Mouse (Mus musculus): ENCODE results near the gene Gm49721. TPM values are rescaled to one million over a fixed set of nuclear protein-coding genes. Genes with fewer than 3 reads are reported as not detected.
"Not testable (repeated sequence)": the region's sequence is repeated elsewhere in the genome, so short reads cannot be mapped to it uniquely, and the experiment has no call there.

The Gm49721 gene
- total RNA-seq (2014; fragmentation: Nextera tagmentation), result not detected in 2 replicates
- total RNA-seq (2017), result 0.05 and 0.23 TPM in 2 replicates
- polyA plus RNA-seq (2012), result not detected in 2 replicates

DNA sequence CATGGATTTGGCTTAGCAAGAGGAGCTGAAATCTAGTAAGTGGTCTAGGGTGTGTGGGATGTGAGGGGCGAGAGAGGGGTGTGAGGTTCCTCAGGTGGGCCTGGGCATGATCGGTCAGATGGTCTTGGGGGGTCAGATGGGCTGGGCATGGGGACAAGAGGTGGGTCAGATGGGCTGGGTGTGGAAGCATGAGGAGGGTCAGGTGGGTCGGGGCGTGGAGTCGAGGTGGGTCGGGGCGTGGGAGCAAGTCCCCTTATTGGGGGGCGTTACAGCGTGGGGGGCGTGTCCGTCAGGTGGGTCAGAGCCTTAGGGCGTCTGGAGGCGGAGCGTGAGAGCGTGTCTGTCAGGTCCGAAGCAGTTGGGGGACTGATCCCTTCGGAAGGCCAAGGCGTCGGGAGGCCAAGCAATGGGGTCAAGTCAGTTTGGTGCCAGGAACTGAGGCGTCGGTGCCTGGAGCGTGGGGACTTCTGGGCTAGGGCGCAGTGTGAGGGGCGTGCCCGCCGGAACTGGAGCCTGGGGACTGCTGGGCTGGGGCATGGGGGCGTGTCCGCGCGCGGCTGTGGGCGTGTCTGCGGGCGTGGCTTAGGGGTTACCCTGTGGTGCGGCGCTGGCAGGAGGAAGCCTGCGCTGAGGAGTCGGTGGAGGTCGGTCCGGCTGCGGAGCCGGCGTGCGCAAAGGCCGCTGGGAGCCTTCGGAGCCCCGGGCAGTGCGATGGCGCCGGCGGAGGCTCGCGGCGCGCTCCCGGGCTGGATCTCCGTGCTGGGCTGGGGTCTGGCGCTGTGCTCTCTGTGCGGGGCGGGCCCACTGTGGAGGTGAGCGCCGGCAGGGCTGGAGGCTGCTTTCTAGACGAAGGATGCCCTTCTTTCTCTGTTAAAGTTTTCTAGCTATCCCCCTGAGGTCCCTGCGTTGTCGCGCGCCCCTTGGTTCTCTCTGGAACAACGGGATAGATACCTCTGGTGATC is at the start of gene Gm49721:
Gene Gm49721 (plus strand): TSS at position 618 of the 962 bp plus-strand sequence.
- H3K9me3 ChIP-seq (replicated peaks); H3K27me3 ChIP-seq (ENCODE audit: insufficient read depth, low read length); H3K4me1 ChIP-seq (ENCODE audit: insufficient read depth, low read depth, low read length); H3K36me3 ChIP-seq (replicated peaks): not testable (repeated sequence)
- peak; percentile 88 for ATAC-seq (ENCODE audit: extremely low read depth, insufficient number of reproducible peaks, low FRiP score, poor library complexity, severe bottlenecking)
- peak; percentile 1 for DNase-seq (ENCODE audit: low spot score)
- peak within 1 kb of the TSS; percentile 70 for H3K4me3 ChIP-seq (ENCODE audit: low read depth, low read length)

GRCm38 (mm10) chr17:6931625-6932024 is 47.1 kb upstream of the Gm49721 start:
- not testable (repeated sequence) for H3K4me3 ChIP-seq (ENCODE audit: low read depth, low read length); H3K27me3 ChIP-seq (ENCODE audit: insufficient read depth, low read length); ATAC-seq (ENCODE audit: extremely low read depth, insufficient number of reproducible peaks, low FRiP score, poor library complexity, severe bottlenecking); H3K4me1 ChIP-seq (ENCODE audit: insufficient read depth, low read depth, low read length); DNase-seq (ENCODE audit: low spot score); H3K36me3 ChIP-seq (replicated peaks); H3K9me3 ChIP-seq (replicated peaks)

DNA sequence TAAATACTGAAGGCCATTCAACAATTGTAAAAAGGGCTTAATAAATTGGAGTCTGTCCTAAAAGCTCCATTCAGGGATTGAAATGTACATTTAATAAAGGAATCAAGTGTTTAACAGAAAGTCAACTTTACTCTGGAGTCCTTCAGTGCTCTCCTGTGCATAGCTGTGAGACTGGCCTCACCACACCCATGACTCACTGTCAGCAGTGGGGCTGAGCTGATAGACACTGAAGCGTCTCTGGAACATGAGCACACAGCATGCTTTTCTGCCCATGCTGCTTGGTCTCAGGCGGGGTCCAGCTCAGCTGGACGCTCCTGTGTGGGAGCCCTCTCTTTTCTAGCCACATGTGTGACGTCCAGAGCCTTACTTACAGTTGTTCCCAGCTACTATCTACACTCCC is 36.1 kb upstream of the Gm49721 start:
- ATAC-seq (ENCODE audit: extremely low read depth, insufficient number of reproducible peaks, low FRiP score, poor library complexity, severe bottlenecking); H3K36me3 ChIP-seq (replicated peaks); H3K27me3 ChIP-seq (ENCODE audit: insufficient read depth, low read length); DNase-seq (ENCODE audit: low spot score); H3K4me3 ChIP-seq (ENCODE audit: low read depth, low read length); H3K9me3 ChIP-seq (replicated peaks); H3K4me1 ChIP-seq (ENCODE audit: insufficient read depth, low read depth, low read length): not testable (repeated sequence)

- H3K4me3 ChIP-seq (ENCODE audit: low read depth, low read length), result peak overlapping the region; percentile 74
- not testable (repeated sequence) for H3K27me3 ChIP-seq (ENCODE audit: insufficient read depth, low read length); H3K9me3 ChIP-seq (replicated peaks); H3K4me1 ChIP-seq (ENCODE audit: insufficient read depth, low read depth, low read length); DNase-seq (ENCODE audit: low spot score); H3K36me3 ChIP-seq (replicated peaks); ATAC-seq (ENCODE audit: extremely low read depth, insufficient number of reproducible peaks, low FRiP score, poor library complexity, severe bottlenecking)
Measured at GRCm38 (mm10) chr17:6947637-6947983, 31.1 kb upstream of the Gm49721 start.

DNA sequence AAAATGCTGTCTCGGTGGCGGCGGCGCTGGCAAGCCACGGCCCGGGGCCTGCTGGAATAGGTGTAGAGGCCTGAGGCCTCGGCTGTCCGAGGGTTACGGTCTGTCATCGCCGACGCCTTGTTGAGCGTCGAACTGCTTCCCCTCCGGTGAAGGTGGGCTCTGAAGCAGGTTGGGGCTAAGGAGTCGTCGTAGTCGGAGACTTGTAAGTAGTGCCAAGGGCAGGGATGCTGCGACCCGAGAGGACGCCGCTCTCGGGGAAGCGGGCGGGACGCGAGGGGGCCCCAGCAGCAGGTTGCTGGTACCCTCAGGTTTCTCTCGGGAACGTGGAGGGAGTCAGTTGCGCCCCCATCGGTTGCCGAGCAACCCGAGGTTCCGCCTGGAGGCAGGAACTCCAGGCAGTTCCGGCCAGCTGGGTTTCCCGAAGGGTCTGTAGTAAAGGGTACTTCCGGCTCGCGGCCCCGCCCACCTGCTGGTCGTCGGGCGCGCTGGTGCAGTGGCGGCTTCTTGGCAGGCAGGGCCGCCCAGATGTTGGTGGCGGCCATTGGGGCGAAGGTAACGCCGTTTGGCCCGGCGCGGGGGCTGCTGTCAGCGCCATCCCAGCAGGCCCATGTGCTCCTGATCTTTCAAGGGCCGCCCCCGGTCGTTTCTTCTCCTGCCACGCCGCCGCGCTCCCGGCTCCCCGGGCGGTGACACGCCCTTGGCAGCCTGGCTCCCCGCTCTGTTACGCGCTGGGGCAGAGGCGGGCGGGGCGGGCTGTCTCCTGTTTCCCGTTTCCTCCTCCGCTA is 30.5 kb upstream of the Gm49721 start, which contains the start of gene Rsph3b:
Gene Rsph3b (minus strand): TSS at position 699 of the 785 bp plus-strand sequence.
- not testable (repeated sequence) for H3K9me3 ChIP-seq (replicated peaks); H3K4me1 ChIP-seq (ENCODE audit: insufficient read depth, low read depth, low read length); H3K36me3 ChIP-seq (replicated peaks); H3K27me3 ChIP-seq (ENCODE audit: insufficient read depth, low read length); ATAC-seq (ENCODE audit: extremely low read depth, insufficient number of reproducible peaks, low FRiP score, poor library complexity, severe bottlenecking)
- peak within 1 kb of the TSS; percentile 74 for H3K4me3 ChIP-seq (ENCODE audit: low read depth, low read length)
- DNase-seq (ENCODE audit: low spot score), result peak; percentile 44

- peak; percentile 95 for ATAC-seq (ENCODE audit: extremely low read depth, insufficient number of reproducible peaks, low FRiP score, poor library complexity, severe bottlenecking)
- DNase-seq (ENCODE audit: low spot score), result peak; percentile 6
Measured at GRCm38 (mm10) chr17:6948769-6949228, 29.9 kb upstream of the Gm49721 start.

GRCm38 (mm10) chr17:6958881-6959280 is 19.8 kb upstream of the Gm49721 start:
- H3K36me3 ChIP-seq (replicated peaks); H3K4me3 ChIP-seq (ENCODE audit: low read depth, low read length); H3K9me3 ChIP-seq (replicated peaks); ATAC-seq (ENCODE audit: extremely low read depth, insufficient number of reproducible peaks, low FRiP score, poor library complexity, severe bottlenecking); H3K27me3 ChIP-seq (ENCODE audit: insufficient read depth, low read length); DNase-seq (ENCODE audit: low spot score); H3K4me1 ChIP-seq (ENCODE audit: insufficient read depth, low read depth, low read length): not testable (repeated sequence)

More at GRCm38 (mm10) chr17:6948769-6949228, 29.9 kb upstream of the Gm49721 start:
- H3K4me3 ChIP-seq (ENCODE audit: low read depth, low read length), result peak overlapping the region; percentile 74
- H3K36me3 ChIP-seq (replicated peaks); H3K27me3 ChIP-seq (ENCODE audit: insufficient read depth, low read length); H3K9me3 ChIP-seq (replicated peaks); H3K4me1 ChIP-seq (ENCODE audit: insufficient read depth, low read depth, low read length): not testable (repeated sequence)

GRCm38 (mm10) chr17:6959543-6960259 is 19.0 kb upstream of the Gm49721 start:
- ATAC-seq (ENCODE audit: extremely low read depth, insufficient number of reproducible peaks, low FRiP score, poor library complexity, severe bottlenecking); H3K4me1 ChIP-seq (ENCODE audit: insufficient read depth, low read depth, low read length); H3K27me3 ChIP-seq (ENCODE audit: insufficient read depth, low read length); DNase-seq (ENCODE audit: low spot score); H3K9me3 ChIP-seq (replicated peaks); H3K36me3 ChIP-seq (replicated peaks): not testable (repeated sequence)
- H3K4me3 ChIP-seq (ENCODE audit: low read depth, low read length), result peak overlapping the region; percentile 56; the same call in 1 of the 2 replicates

GRCm38 (mm10) chr17:6960349-6960748 is 18.4 kb upstream of the Gm49721 start:
- H3K27me3 ChIP-seq (ENCODE audit: insufficient read depth, low read length); ATAC-seq (ENCODE audit: extremely low read depth, insufficient number of reproducible peaks, low FRiP score, poor library complexity, severe bottlenecking); H3K9me3 ChIP-seq (replicated peaks); DNase-seq (ENCODE audit: low spot score); H3K4me1 ChIP-seq (ENCODE audit: insufficient read depth, low read depth, low read length); H3K36me3 ChIP-seq (replicated peaks); H3K4me3 ChIP-seq (ENCODE audit: low read depth, low read length): not testable (repeated sequence)

DNA sequence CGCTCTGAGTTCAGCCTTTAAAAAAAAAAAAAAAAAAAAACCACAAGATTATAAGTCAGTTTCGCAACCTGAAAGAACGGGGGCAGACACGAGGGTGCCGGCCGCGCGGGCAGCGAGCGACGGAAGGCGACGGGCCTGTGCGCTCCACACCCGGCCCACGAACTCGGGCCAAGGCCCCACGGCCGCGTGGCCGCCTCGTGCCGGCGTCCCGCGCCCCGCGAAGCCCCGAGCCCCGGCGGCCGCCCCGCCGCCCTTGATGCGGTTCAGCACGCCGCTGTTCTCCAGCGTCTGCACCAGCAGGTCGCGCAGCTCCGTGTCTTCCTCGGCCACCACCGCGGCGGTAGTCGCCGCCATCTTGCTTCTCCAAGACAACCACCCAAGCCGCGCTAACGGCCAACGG is 17.9 kb upstream of the Gm49721 start, which contains the start of gene Tagap1:
Gene Tagap1 (minus strand): TSS at position 381 of the 400 bp plus-strand sequence.
- H3K36me3 ChIP-seq (replicated peaks); ATAC-seq (ENCODE audit: extremely low read depth, insufficient number of reproducible peaks, low FRiP score, poor library complexity, severe bottlenecking); H3K9me3 ChIP-seq (replicated peaks); H3K4me1 ChIP-seq (ENCODE audit: insufficient read depth, low read depth, low read length); DNase-seq (ENCODE audit: low spot score); H3K27me3 ChIP-seq (ENCODE audit: insufficient read depth, low read length): not testable (repeated sequence)
- peak within 1 kb of the TSS; percentile 56; the same call in 1 of the 2 replicates for H3K4me3 ChIP-seq (ENCODE audit: low read depth, low read length)
